Mouse (Mus musculus) bone marrow macrophage, adult 2 months (primary cell): ENCODE results near the gene Tlcd2.

Experiments
- CTCF ChIP-seq: IDR thresholded peaks from 2 replicates; pipeline ENCODE4 v1.5.1; 2012; ENCODE audit warnings: low read depth, mild to moderate bottlenecking, low read length, moderate library complexity
- POLR2A ChIP-seq: IDR thresholded peaks from 2 replicates; pipeline ENCODE4 v1.6.1; 2012; ENCODE audit warnings: mild to moderate bottlenecking, low read depth, low read length, borderline replicate concordance

DNA sequence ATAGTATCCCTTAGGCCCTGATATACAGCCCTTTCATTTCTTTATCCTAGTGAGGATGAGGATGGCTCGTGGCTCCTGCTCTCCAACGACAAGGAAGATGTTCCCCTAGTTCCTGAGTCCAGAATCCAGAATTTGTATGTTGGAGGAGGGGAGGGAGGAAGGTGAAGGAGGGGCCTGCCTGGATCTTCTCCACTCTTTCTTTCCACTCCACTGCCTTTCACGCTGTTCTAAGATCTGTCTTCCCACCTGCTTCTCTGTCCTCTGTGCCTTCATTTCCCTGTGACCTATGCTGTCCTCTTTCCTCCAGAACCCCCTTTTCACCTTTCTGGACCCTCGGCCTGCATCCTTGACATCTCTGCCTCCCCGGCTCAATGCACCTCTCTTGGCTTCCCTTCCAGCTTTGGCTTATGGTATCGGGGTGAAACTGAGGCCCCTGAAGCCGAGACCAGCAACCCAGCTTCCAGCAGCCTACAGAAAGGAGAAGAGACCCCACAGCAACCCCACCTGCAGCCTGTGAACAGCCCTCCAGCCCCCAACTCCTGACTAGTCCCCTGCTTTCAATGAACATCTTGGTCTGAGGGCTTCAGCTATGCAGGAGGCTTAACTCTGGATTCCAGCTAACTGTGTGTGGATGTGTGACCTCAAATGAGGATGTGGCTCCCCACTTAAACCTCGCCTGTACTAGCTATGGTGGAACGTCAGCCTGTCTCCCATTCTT is 50.9 kb downstream of the Tlcd2 start:
- TF ChIP-seq CTCF: no peak
- no peak for TF ChIP-seq POLR2A
